Mouse (Mus musculus) common myeloid progenitor, adult 5-6 weeks (primary cell): ENCODE data around the gene Hmces. TPM values are rescaled to one million over a fixed set of nuclear protein-coding genes. Genes with fewer than 3 reads are reported as not detected.

Experiments
- total RNA-seq: library from RNA; stranded (forward); fragments of 200-1000, 187-1606 nt; gene quantifications from 2 replicates; pipeline ENCODE4 v1.2.3, GENCODE M21; 2017

Gene Hmces
- total RNA-seq, 1 experiment from 2014 or later: 44.9 TPM

Other genes starting within 250 kb of the Hmces start
- gene Aplf, start 241.7 kb upstream of the Hmces start, total RNA-seq: 36.5 and 42.4 TPM in 2 replicates
- gene Efcc1, start 183.1 kb upstream of the Hmces start, total RNA-seq: 5.4 and 9.5 TPM in 2 replicates
- gene Gp9, start 135.9 kb upstream of the Hmces start, total RNA-seq: 13.4 and 14.6 TPM in 2 replicates
- gene Rab43, start 101.8 kb upstream of the Hmces start, total RNA-seq: 7.1 and 10.1 TPM in 2 replicates
- gene Gm45140, start 78.1 kb upstream of the Hmces start, total RNA-seq: 16.3 and 25.1 TPM in 2 replicates
- gene Isy1, start 75.1 kb upstream of the Hmces start, total RNA-seq: 140 and 162 TPM in 2 replicates
- gene Cnbp, start 62.8 kb upstream of the Hmces start, total RNA-seq: 1,356 and 1,403 TPM in 2 replicates
- gene Copg1, start 26.1 kb upstream of the Hmces start, total RNA-seq: 54.9 and 59.2 TPM in 2 replicates
- gene H1fx, start 67.7 kb downstream of the Hmces start, total RNA-seq: 3.2 TPM in 1 of 2 replicates, not detected in the other
- gene Rab7, start 131.3 kb downstream of the Hmces start, total RNA-seq: 87.3 and 94.2 TPM in 2 replicates
- 196 and 216 TPM in 2 replicates for gene Rpn1, start 170.5 kb downstream of the Hmces start, total RNA-seq